Mouse (Mus musculus) liver, adult 2 months (tissue): ENCODE measurements at regions not wholly inside any gene's neighbourhood (a gene's known extent, or its start where the extent isn't known, plus 50 kb on each side); places are given as distances from the start of the nearest gene placed in this dataset.
"Not testable (repeated sequence)": the region's sequence is repeated elsewhere in the genome, so short reads cannot be mapped to it uniquely, and the experiment has no call there.

Source experiments
- DNase-seq: peaks from one replicate; pipeline ENCODE4 v3.0.0-alpha.2; 2011; ENCODE audit warnings: low read depth, low spot score; ENCODE audit errors: extremely low read depth
- H3K27ac ChIP-seq: fragments of 200-500 bp; replicated peaks from 2 replicates; pipeline ENCODE4 v1.5.1; 2012; ENCODE audit warnings: low read depth, mild to moderate bottlenecking, control low read depth, inconsistent platforms, low read length; ENCODE audit not compliant: insufficient read depth
- H3K27me3 ChIP-seq: fragments of 200-500 bp; 2 replicates; pipeline ENCODE4 v1.6.1; 2012; ENCODE audit warnings: mild to moderate bottlenecking, moderate library complexity, low read length, inconsistent platforms; ENCODE audit not compliant: control insufficient read depth, insufficient read depth
- H3K36me3 ChIP-seq: fragments of 200-500 bp; 2 replicates; pipeline ENCODE4 v1.6.1; 2012; ENCODE audit warnings: low read length, inconsistent platforms; ENCODE audit not compliant: control insufficient read depth, insufficient read depth
- H3K4me1 ChIP-seq: fragments of 200-500 bp; 2 replicates; pipeline ENCODE4 v1.6.1; 2011; ENCODE audit warnings: low read length; ENCODE audit not compliant: control insufficient read depth, insufficient read depth
- H3K4me3 ChIP-seq: fragments of 200-500 bp; 2 replicates; pipeline ENCODE4 v1.5.1; 2011; ENCODE audit warnings: low read depth, mild to moderate bottlenecking, control low read depth, low read length, moderate library complexity; ENCODE audit not compliant: insufficient read depth
- H3K79me2 ChIP-seq: fragments of 200-500 bp; 2 replicates; pipeline ENCODE4 v1.6.1; 2012; ENCODE audit warnings: inconsistent platforms, mild to moderate bottlenecking, low read length, moderate library complexity; ENCODE audit not compliant: control insufficient read depth, insufficient read depth
- H3K9ac ChIP-seq: fragments of 200-500 bp; 2 replicates; pipeline ENCODE4 v1.6.1; 2012; ENCODE audit warnings: low read depth, mild to moderate bottlenecking, control low read depth, inconsistent platforms, low read length
- CTCF ChIP-seq: fragments of 200-500 bp; IDR thresholded peaks from 2 replicates; pipeline ENCODE4 v1.5.1; 2011; ENCODE audit warnings: low read depth, low read length, control low read depth
- POLR2A ChIP-seq: fragments of 200-500 bp; IDR thresholded peaks from 2 replicates; pipeline ENCODE4 v1.6.1; 2011; ENCODE audit warnings: low read length, control low read depth; ENCODE audit not compliant: insufficient read depth; ENCODE audit errors: extremely low read depth
- WGBS: fragments of 180-500 bp; shearing (Covaris S2); methylation state at CpG from one replicate; pipeline ENCODE4 v1.1.7; 2018; 5-methylcytosine and 5-hydroxymethylcytosine counted together

GRCm38 (mm10) chr10:117565529-117566086 is 63.7 kb upstream of the Cpm start:
- H3K36me3 ChIP-seq: no peaks in the 10 kb centered on the region
- H3K9ac ChIP-seq: no peak overlapping the region
- H3K79me2 ChIP-seq: no peaks in the 10 kb centered on the region
- no peak overlapping the region for H3K4me3 ChIP-seq
- H3K4me1 ChIP-seq: no peaks in the 10 kb centered on the region
- no peak overlapping the region for H3K27ac ChIP-seq
- no peak for TF ChIP-seq CTCF
- no peak for TF ChIP-seq POLR2A
- DNase-seq: no peak
- no peaks in the 10 kb centered on the region for H3K27me3 ChIP-seq
- 93% methylated on average over 4 of the region's 4 CpGs for WGBS

DNA sequence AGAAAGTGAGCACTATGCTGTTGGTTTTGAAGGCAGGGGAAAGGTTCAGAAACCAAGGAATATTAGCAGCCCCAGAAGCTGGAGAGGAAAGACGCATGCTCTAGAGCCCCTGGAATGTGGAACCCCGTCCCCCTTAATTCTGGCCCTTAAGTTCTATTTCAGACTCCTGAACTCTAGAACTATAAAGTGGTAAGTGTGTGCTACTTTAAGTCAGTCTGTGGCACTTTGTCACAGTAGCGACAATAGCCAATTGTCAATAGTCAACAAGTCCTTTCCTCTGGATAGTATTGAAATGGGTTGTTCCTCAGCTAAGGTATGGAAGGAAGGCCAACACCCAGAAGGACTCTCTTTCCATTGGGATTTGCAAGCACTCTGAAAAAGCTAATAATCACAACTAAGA is 64.2 kb upstream of the Cpm start:
- Histone ChIP-seq H3K4me1 (no peaks in the 10 kb centered on the region), H3K27me3 (no peaks in the 10 kb centered on the region), H3K79me2 (no peaks in the 10 kb centered on the region), H3K4me3 (no peak overlapping the region), H3K27ac (no peak overlapping the region), H3K36me3 (no peaks in the 10 kb centered on the region), H3K9ac (no peak overlapping the region)
- 98% methylated on average over 3 of the region's 3 CpGs for WGBS
- no peak for TF ChIP-seq POLR2A
- TF ChIP-seq CTCF: no peak
- DNase-seq: no peak

DNA sequence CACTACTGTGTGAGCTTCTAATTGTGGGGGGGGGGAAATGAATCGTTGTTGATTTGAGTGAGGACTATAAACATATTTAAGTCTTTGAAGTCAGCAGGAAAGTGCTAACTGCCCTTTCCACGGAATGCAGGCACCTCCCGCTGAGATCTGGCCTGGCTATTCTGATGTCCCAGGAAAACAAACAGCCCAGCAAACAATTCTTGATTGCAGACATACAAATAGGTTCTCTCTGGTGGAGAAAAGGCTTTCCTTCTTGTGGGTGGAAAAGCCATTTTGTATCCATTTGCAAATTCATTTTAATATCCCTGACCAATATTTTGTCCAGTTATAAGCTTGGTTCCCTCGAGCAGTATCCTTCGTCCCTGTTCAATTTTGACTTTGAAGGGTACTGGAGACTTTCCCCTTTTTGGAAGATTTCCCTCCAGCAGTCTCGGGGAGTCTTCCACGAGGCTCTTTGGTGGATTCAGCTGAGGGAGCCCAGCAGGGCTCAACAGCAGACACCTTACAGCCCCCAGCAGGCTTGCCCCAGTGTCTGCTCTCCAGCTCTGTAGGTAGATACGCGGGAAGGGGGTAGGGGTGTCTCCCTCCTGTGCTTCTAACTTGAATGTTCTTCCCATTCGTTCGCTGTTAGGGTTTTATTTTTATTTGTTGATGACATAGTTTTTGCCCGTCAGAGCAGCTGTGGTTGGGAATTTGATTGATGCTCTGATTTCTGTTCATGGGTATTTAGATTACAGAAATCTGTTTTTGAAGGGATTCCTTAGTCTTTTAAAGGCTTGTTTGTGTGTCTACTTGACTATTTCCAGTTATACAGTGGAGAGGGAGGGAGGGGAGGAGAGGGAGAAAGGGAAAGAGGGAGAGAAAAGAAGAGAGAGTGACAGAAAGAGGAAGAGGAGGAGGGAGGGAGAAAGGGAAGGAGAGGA is 64.9 kb upstream of the Cpm start:
- H3K4me1 ChIP-seq: no peaks in the 10 kb centered on the region
- H3K27ac ChIP-seq: no peak overlapping the region
- no peaks in the 10 kb centered on the region for H3K79me2 ChIP-seq
- 60% methylated on average over 12 of the region's 12 CpGs for WGBS
- no peaks in the 10 kb centered on the region for H3K36me3 ChIP-seq
- TF ChIP-seq CTCF (no peak), POLR2A (no peak)
- H3K27me3 ChIP-seq: no peaks in the 10 kb centered on the region
- no peak for DNase-seq
- no peak overlapping the region for H3K4me3 ChIP-seq
- H3K9ac ChIP-seq: no peak overlapping the region

- Histone ChIP-seq H3K27ac (no peak overlapping the region), H3K9ac (no peak overlapping the region)
- WGBS: 77% methylated on average over 8 of the region's 8 CpGs
Measured at GRCm38 (mm10) chr10:117563429-117564117, 65.7 kb upstream of the Cpm start.

DNA sequence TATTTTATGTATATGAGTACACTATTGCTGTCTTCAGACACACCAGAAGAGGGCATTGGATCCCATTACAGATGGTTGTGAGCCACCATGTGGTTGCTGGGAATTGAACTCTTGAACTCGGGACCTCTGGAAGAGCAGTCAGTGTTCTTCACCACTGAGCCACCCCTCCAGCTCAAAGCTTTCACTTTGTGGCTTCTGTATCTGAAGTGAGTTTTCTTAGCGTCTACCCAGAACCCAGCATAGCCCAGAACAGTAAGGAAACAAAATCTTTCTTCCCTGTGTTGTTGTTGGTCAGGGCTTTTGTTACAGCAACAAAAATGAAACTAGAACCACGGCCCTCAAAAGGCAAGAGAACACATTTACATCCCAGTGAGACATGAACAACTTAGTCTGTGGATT is 66.5 kb upstream of the Cpm start:
- not testable (repeated sequence) for H3K9ac ChIP-seq, H3K79me2 ChIP-seq, H3K36me3 ChIP-seq, H3K4me3 ChIP-seq, H3K27me3 ChIP-seq, H3K4me1 ChIP-seq, DNase-seq, H3K27ac ChIP-seq
- 88% methylated on average over 3 of the region's 3 CpGs for WGBS

More at GRCm38 (mm10) chr10:117563429-117564117, 65.7 kb upstream of the Cpm start:
- no peak for DNase-seq
- Histone ChIP-seq H3K4me3 (no peak overlapping the region), H3K4me1 (no peaks in the 10 kb centered on the region), H3K36me3 (no peaks in the 10 kb centered on the region), H3K79me2 (no peaks in the 10 kb centered on the region), H3K27me3 (no peaks in the 10 kb centered on the region)
- TF ChIP-seq CTCF (no peak), POLR2A (no peak)
